Mouse (Mus musculus) frontal cortex, postnatal 10 days (tissue): ENCODE measurements around the gene Myb.
A peak's percentile ranks its signal among the peaks of the same experiment; 100 is the strongest.

ENCODE experiments used
- DNase-seq, 2 experiments: peaks; one replicate each; pipeline ENCODE4 v3.0.0; 2022; ENCODE audit warnings: low spot score in 2 of 2, mixed read lengths in 1 of 2

Myb gene

GRCm38 (mm10) chr10:21160537-21161358, at the start of gene Myb:
Myb (minus strand) TSS chr10:21160984.
- peak in 1 of 2 experiments; percentile 37 for DNase-seq

GRCm38 (mm10) chr10:21207378-21207777, 46.6 kb upstream of the Myb start:
- DNase-seq, result no peak

- DNase-seq, result no peak
These were observed 45.4 kb upstream of the Myb start for GRCm38 (mm10) chr10:21206232-21206631.

GRCm38 (mm10) chr10:21204496-21205085, 43.8 kb upstream of the Myb start:
- DNase-seq, result no peak

GRCm38 (mm10) chr10:21203886-21204285, 43.1 kb upstream of the Myb start:
- no peak for DNase-seq

- no peak for DNase-seq
These were observed 42.7 kb upstream of the Myb start for GRCm38 (mm10) chr10:21203461-21203860.

GRCm38 (mm10) chr10:21200761-21201160, 40.0 kb upstream of the Myb start:
- no peak for DNase-seq

GRCm38 (mm10) chr10:21200322-21200721, 39.5 kb upstream of the Myb start:
- DNase-seq, result no peak

GRCm38 (mm10) chr10:21196646-21197116, 35.9 kb upstream of the Myb start:
- DNase-seq, result no peak

GRCm38 (mm10) chr10:21195597-21195996, 34.8 kb upstream of the Myb start:
- DNase-seq, result no peak

GRCm38 (mm10) chr10:21193935-21194505, 33.2 kb upstream of the Myb start:
- DNase-seq, result no peak

GRCm38 (mm10) chr10:21193088-21193934, 32.5 kb upstream of the Myb start:
- DNase-seq, result no peak

GRCm38 (mm10) chr10:21192436-21192835, 31.7 kb upstream of the Myb start:
- DNase-seq, result no peak

GRCm38 (mm10) chr10:21189756-21190397, 29.1 kb upstream of the Myb start:
- no peak for DNase-seq

GRCm38 (mm10) chr10:21189275-21189601, 28.5 kb upstream of the Myb start:
- no peak for DNase-seq

- DNase-seq, result peak; percentile 12 to 31
These were observed 27.9 kb upstream of the Myb start for GRCm38 (mm10) chr10:21188564-21189274.

GRCm38 (mm10) chr10:21187847-21188246, 27.1 kb upstream of the Myb start:
- no peak for DNase-seq

GRCm38 (mm10) chr10:21186733-21187132, 25.9 kb upstream of the Myb start:
- no peak for DNase-seq

GRCm38 (mm10) chr10:21178711-21179110, 17.9 kb upstream of the Myb start:
- no peak for DNase-seq

GRCm38 (mm10) chr10:21178281-21178680, 17.5 kb upstream of the Myb start:
- DNase-seq, result no peak

- no peak for DNase-seq
These were observed 11.9 kb upstream of the Myb start for GRCm38 (mm10) chr10:21172650-21173200.
